Mouse (Mus musculus) liver, embryonic 12.5 days (tissue): ENCODE measurements at regions not wholly inside any gene's neighbourhood (a gene's known extent, or its start where the extent isn't known, plus 50 kb on each side); places are given as distances from the start of the nearest gene placed in this dataset.

Source experiments
- ATAC-seq: fragments of 200-750 bp; cut with Nextera tagmentation; 2 replicates; pipeline ENCODE4 v1.8.0; 2017; ENCODE audit warnings: moderate number of reproducible peaks, mild to moderate bottlenecking, moderate library complexity
- H3K27ac ChIP-seq: fragments of 300-500 bp; sonication (generic); 2 replicates; pipeline ENCODE4 v1.5.1; 2016; ENCODE audit warnings: mild to moderate bottlenecking
- H3K27me3 ChIP-seq: fragments of 300-500 bp; sonication (generic); replicated peaks from 2 replicates; pipeline ENCODE4 v1.6.1; 2016; ENCODE audit warnings: mild to moderate bottlenecking, moderate library complexity
- H3K36me3 ChIP-seq: fragments of 300-500 bp; sonication (generic); 2 replicates; pipeline ENCODE4 v1.6.1; 2016; ENCODE audit warnings: mild to moderate bottlenecking, moderate library complexity
- H3K4me1 ChIP-seq: fragments of 300-500 bp; sonication (generic); 2 replicates; pipeline ENCODE4 v1.6.1; 2016
- H3K4me2 ChIP-seq: fragments of 300-500 bp; sonication (generic); 2 replicates; pipeline ENCODE4 v1.6.1; 2016; ENCODE audit warnings: mild to moderate bottlenecking, moderate library complexity
- H3K4me3 ChIP-seq: fragments of 300-500 bp; sonication (generic); 2 replicates; pipeline ENCODE4 v1.5.1; 2016; ENCODE audit warnings: mild to moderate bottlenecking, moderate library complexity
- H3K9ac ChIP-seq: fragments of 300-500 bp; sonication (generic); 2 replicates; pipeline ENCODE4 v1.6.1; 2016; ENCODE audit warnings: mild to moderate bottlenecking, moderate library complexity
- H3K9me3 ChIP-seq: fragments of 300-500 bp; sonication (generic); replicated peaks from 2 replicates; pipeline ENCODE4 v1.6.1; 2016; ENCODE audit warnings: mild to moderate bottlenecking, moderate library complexity
- WGBS: fragments of 180-500 bp; shearing (Covaris S2); methylation state at CpG from one replicate; pipeline ENCODE4 v1.1.7; 2016; ENCODE audit not compliant: insufficient replicate concordance; 5-methylcytosine and 5-hydroxymethylcytosine counted together

DNA sequence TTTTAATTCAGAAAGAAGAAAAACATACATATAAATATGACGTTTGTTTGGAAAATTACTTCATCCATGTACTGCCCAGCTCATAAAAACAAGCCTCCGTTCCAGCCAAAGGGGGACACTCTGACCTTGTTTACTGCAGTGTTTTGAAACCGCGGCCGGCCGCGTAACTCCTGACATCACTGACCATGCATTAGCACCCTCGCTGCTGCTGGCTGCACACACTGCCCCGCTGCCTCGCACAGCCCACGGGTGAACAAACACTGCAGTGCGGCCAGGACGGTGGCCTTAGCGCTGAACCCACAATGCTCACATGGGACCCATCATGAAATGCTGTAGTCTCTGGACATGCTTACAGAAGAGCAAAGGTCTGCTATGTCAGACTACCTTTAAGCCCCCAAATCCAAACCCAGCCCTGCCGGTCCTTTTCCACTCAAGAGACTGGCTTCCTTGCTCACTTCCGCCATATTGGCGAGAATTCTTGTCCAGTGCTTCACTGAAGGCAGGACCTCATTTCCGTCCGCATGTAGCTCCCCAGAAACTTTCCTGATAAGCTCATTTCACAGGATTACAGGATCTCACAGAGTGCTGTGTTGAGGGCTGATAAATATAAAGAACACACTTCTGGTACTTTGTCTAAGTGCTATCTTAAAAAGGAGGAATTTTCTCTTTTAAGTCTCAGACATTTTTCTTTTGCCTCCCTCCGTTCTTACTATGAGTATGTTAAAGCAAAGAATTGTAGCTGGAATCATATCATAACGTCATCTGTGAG, 154.9 kb upstream of the Klf14 start:
- Histone ChIP-seq H3K4me3 (peak overlapping the region; percentile 31), H3K9ac (peak overlapping the region; percentile 37; the same call in 1 of the 2 replicates)

GRCm38 (mm10) chr6:31114336-31115335, 155.8 kb upstream of the Klf14 start:
- 0 out of 2 replicates have a peak, but pooled peaks cover 3% of the 10 kb centered on the region for H3K9me3 ChIP-seq
- H3K4me1 ChIP-seq, result peaks cover 75% of the 10 kb centered on the region
- 39% methylated on average over 19 of the region's 19 CpGs for WGBS
- H3K4me2 ChIP-seq, result peak overlapping the region; percentile 67
- no peak for ATAC-seq
- H3K27ac ChIP-seq, result peak overlapping the region; percentile 81
- H3K36me3 ChIP-seq, result peaks cover 16% of the 10 kb centered on the region
- peak overlapping the region; percentile 52 for H3K9ac ChIP-seq
- peak overlapping the region; percentile 23 for H3K4me3 ChIP-seq
- H3K27me3 ChIP-seq, result no peaks in the 10 kb centered on the region

More for the DNA sequence above, 154.9 kb upstream of the Klf14 start:
- WGBS, result 67% methylated on average over 21 of the region's 21 CpGs
- no peaks in the 10 kb centered on the region for H3K27me3 ChIP-seq
- H3K27ac ChIP-seq, result peak overlapping the region; percentile 81
- H3K9me3 ChIP-seq, result 0 out of 2 replicates have a peak, but pooled peaks cover 11% of the 10 kb centered on the region
- peak overlapping the region; percentile 67 for H3K4me2 ChIP-seq
- H3K4me1 ChIP-seq, result peaks cover 75% of the 10 kb centered on the region
- ATAC-seq, result peak; percentile 58; the same call in 1 of the 2 replicates
- peaks cover 18% of the 10 kb centered on the region for H3K36me3 ChIP-seq

GRCm38 (mm10) chr6:31115566-31115965, 156.7 kb upstream of the Klf14 start:
- ATAC-seq, result no peak
- peak overlapping the region; percentile 67 for H3K4me2 ChIP-seq
- H3K4me1 ChIP-seq, result peaks cover 75% of the 10 kb centered on the region
- no peak overlapping the region for H3K9ac ChIP-seq
- H3K27me3 ChIP-seq, result no peaks in the 10 kb centered on the region
- no peak overlapping the region for H3K27ac ChIP-seq
- no peak overlapping the region for H3K4me3 ChIP-seq
- peaks cover 20% of the 10 kb centered on the region for H3K36me3 ChIP-seq
- 82% methylated on average over 4 of the region's 4 CpGs for WGBS
- no peaks in the 10 kb centered on the region for H3K9me3 ChIP-seq

- Histone ChIP-seq H3K4me1 (peaks cover 67% of the 10 kb centered on the region), H3K36me3 (peaks cover 28% of the 10 kb centered on the region), H3K4me2 (no peak overlapping the region), H3K9me3 (no peaks in the 10 kb centered on the region), H3K27me3 (no peaks in the 10 kb centered on the region), H3K4me3 (no peak overlapping the region), H3K9ac (no peak overlapping the region), H3K27ac (no peak overlapping the region)
- no peak for ATAC-seq
- 61% methylated on average over 6 of the region's 6 CpGs for WGBS
These were observed 157.5 kb upstream of the Klf14 start for GRCm38 (mm10) chr6:31116365-31116764.

- Histone ChIP-seq H3K9me3 (no peaks in the 10 kb centered on the region), H3K27ac (no peak overlapping the region), H3K4me1 (peaks cover 61% of the 10 kb centered on the region), H3K27me3 (no peaks in the 10 kb centered on the region), H3K36me3 (peaks cover 28% of the 10 kb centered on the region), H3K4me3 (no peak overlapping the region), H3K9ac (no peak overlapping the region), H3K4me2 (no peak overlapping the region)
- WGBS, result 73% methylated on average over 12 of the region's 12 CpGs
- ATAC-seq, result no peak
These were observed 158.8 kb upstream of the Klf14 start for GRCm38 (mm10) chr6:31117666-31118065.

- peaks cover 53% of the 10 kb centered on the region for H3K4me1 ChIP-seq
- H3K9me3 ChIP-seq, result no peaks in the 10 kb centered on the region
- H3K27ac ChIP-seq, result no peak overlapping the region
- peaks cover 28% of the 10 kb centered on the region for H3K36me3 ChIP-seq
- H3K4me2 ChIP-seq, result no peak overlapping the region
- H3K27me3 ChIP-seq, result no peaks in the 10 kb centered on the region
- H3K9ac ChIP-seq, result no peak overlapping the region
- 82% methylated on average over 8 of the region's 8 CpGs for WGBS
- no peak overlapping the region for H3K4me3 ChIP-seq
- no peak for ATAC-seq
These were observed 162.1 kb upstream of the Klf14 start for GRCm38 (mm10) chr6:31121008-31121407.

DNA sequence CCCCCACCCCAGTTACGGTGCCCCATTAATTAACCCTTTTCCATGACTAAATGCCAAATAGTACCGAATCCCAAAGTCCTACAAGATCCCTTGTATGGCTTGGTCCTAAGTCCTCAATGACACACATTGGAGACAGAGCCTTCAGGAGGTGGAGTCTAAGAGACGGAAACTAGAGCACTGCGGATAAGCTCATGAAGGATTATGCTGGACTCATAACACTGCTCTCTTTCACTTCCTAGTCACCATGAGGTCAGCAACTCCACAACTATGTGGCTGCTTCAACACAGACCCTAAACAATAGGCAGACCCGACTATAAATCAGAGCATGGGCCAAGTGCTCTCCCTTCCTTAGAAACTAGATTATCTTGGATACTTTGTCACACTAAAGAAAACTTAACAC, 164.0 kb upstream of the Klf14 start:
- Histone ChIP-seq H3K4me3 (no peak overlapping the region), H3K27me3 (no peaks in the 10 kb centered on the region), H3K4me1 (peaks cover 44% of the 10 kb centered on the region), H3K36me3 (peaks cover 22% of the 10 kb centered on the region), H3K27ac (0 out of 2 replicates have a peak overlapping the region, but pooled peaks have one; percentile 32), H3K4me2 (peak overlapping the region; percentile 75), H3K9ac (no peak overlapping the region), H3K9me3 (no peaks in the 10 kb centered on the region)
- WGBS, result 64% methylated on average over 5 of the region's 5 CpGs
- ATAC-seq, result no peak

GRCm38 (mm10) chr6:31123342-31123990, 164.6 kb upstream of the Klf14 start:
- Histone ChIP-seq H3K9ac (no peak overlapping the region), H3K27ac (peak overlapping the region; percentile 32), H3K4me1 (peaks cover 39% of the 10 kb centered on the region), H3K4me3 (no peak overlapping the region), H3K36me3 (peaks cover 22% of the 10 kb centered on the region), H3K4me2 (peak overlapping the region; percentile 75), H3K9me3 (no peaks in the 10 kb centered on the region), H3K27me3 (no peaks in the 10 kb centered on the region)
- no peak for ATAC-seq
- 58% methylated on average over 4 of the region's 4 CpGs for WGBS

DNA sequence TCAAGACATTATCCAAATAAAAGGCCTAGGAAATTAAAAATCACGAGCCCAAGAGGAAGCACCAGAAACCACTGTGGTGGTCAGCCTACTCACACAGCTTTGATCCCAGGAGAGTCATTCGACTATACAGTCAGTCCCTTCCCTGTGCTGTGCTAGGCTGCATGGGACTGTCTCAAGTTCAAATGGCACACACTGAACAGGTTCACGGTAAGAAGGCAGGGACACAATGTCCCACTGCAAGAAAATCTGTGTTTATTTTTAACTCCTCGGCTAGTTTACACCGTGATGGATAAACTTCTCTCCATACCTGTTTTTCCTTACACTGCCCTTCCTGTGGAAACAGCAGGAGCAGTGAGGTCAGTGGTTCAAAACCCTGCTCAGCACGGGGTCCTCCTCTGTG, 165.2 kb upstream of the Klf14 start:
- Histone ChIP-seq H3K9ac (peak overlapping the region; percentile 18; the same call in 1 of the 2 replicates), H3K27ac (0 out of 2 replicates have a peak overlapping the region, but pooled peaks have one; percentile 7), H3K4me3 (0 out of 2 replicates have a peak overlapping the region, but pooled peaks have one; percentile 7), H3K36me3 (peaks cover 22% of the 10 kb centered on the region), H3K4me1 (peaks cover 39% of the 10 kb centered on the region), H3K4me2 (peak overlapping the region; percentile 75), H3K9me3 (no peaks in the 10 kb centered on the region), H3K27me3 (no peaks in the 10 kb centered on the region)
- ATAC-seq, result no peak
- WGBS, result 52% methylated on average over 6 of the region's 6 CpGs

DNA sequence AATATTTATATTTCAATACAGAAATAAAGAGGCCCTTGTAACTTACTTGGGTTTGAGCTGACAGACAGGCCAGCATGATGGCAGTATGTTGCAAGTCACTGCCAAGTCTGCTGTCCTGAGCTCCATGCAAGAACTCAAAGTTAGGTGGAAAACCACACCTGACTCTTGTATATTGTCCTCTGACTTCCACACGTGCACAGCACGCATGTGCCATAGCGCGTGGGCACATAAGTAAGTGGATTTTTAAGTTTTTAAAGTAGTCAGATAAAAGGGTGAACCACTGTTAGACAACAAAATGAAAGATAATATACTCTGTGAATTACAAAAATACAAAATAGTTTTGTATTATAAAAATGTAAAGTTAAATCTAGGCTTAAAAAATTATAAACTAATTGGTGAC, 166.0 kb upstream of the Klf14 start:
- no peaks in the 10 kb centered on the region for H3K9me3 ChIP-seq
- no peak for ATAC-seq
- peaks cover 39% of the 10 kb centered on the region for H3K4me1 ChIP-seq
- no peaks in the 10 kb centered on the region for H3K27me3 ChIP-seq
- peaks cover 15% of the 10 kb centered on the region for H3K36me3 ChIP-seq
- peak overlapping the region; percentile 77; the same call in 1 of the 2 replicates for H3K27ac ChIP-seq
- 55% methylated on average over 4 of the region's 4 CpGs for WGBS
- peak overlapping the region; percentile 63 for H3K4me3 ChIP-seq
- peak overlapping the region; percentile 72 for H3K9ac ChIP-seq
- H3K4me2 ChIP-seq, result peak overlapping the region; percentile 75

GRCm38 (mm10) chr6:31125328-31126118, 166.6 kb upstream of the Klf14 start:
- peaks cover 8% of the 10 kb centered on the region for H3K36me3 ChIP-seq
- H3K9ac ChIP-seq, result peak overlapping the region; percentile 72
- H3K4me3 ChIP-seq, result peak overlapping the region; percentile 63
- H3K4me2 ChIP-seq, result peak overlapping the region; percentile 75
- H3K4me1 ChIP-seq, result peaks cover 39% of the 10 kb centered on the region
- no peaks in the 10 kb centered on the region for H3K27me3 ChIP-seq
- ATAC-seq, result peak; percentile 75
- WGBS, result 15% methylated on average over 19 of the region's 19 CpGs
- H3K27ac ChIP-seq, result peak overlapping the region; percentile 77
- no peaks in the 10 kb centered on the region for H3K9me3 ChIP-seq
